Mouse (Mus musculus) midbrain, postnatal 0 days (tissue): ENCODE results near the gene Grk3. TPM values are rescaled to one million over a fixed set of nuclear protein-coding genes. Genes with fewer than 3 reads are reported as not detected.
A peak's percentile ranks its signal among the peaks of the same experiment; 100 is the strongest.

Experiments used
- ATAC-seq: fragments of 200-750 bp; cut with Nextera tagmentation; 2 replicates; pipeline ENCODE4 v1.8.0; 2017; ENCODE audit warnings: moderate number of reproducible peaks, mild to moderate bottlenecking, moderate TSS enrichment, moderate library complexity; ENCODE audit not compliant: low FRiP score
- DNase-seq: peaks from one replicate; pipeline ENCODE4 v3.0.0-alpha.2; 2015; ENCODE audit warnings: low spot score
- H3K27ac ChIP-seq: fragments of 300-500 bp; sonication (generic); 2 replicates; pipeline ENCODE4 v1.5.1; 2014; ENCODE audit warnings: low read depth, mild to moderate bottlenecking, low read length, mixed read lengths
- H3K27me3 ChIP-seq: fragments of 300-500 bp; sonication (generic); 2 replicates; pipeline ENCODE4 v1.6.1; 2014; ENCODE audit warnings: low read length, control low read depth, mixed read lengths; ENCODE audit not compliant: insufficient read depth
- H3K36me3 ChIP-seq: fragments of 300-500 bp; sonication (generic); 2 replicates; pipeline ENCODE4 v1.6.1; 2014; ENCODE audit warnings: low read length, control low read depth, mixed read lengths; ENCODE audit not compliant: insufficient read depth
- H3K4me1 ChIP-seq: fragments of 300-500 bp; sonication (generic); 2 replicates; pipeline ENCODE4 v1.6.1; 2014; ENCODE audit warnings: mild to moderate bottlenecking, control low read depth, antibody characterized with exemption, low read length, mixed read lengths; ENCODE audit not compliant: insufficient read depth
- H3K4me2 ChIP-seq: fragments of 300-500 bp; sonication (generic); 2 replicates; pipeline ENCODE4 v1.6.1; 2014; ENCODE audit warnings: low read depth, mild to moderate bottlenecking, low read length, mixed read lengths; ENCODE audit not compliant: poor library complexity, severe bottlenecking
- H3K4me3 ChIP-seq: fragments of 300-500 bp; sonication (generic); 2 replicates; pipeline ENCODE4 v1.5.1; 2014; ENCODE audit warnings: low read depth, mild to moderate bottlenecking, low read length, moderate library complexity
- H3K9ac ChIP-seq: fragments of 300-500 bp; sonication (generic); replicated peaks from 2 replicates; pipeline ENCODE4 v1.6.1; 2014; ENCODE audit warnings: mild to moderate bottlenecking, low read length, moderate library complexity, mixed read lengths; ENCODE audit not compliant: poor library complexity, severe bottlenecking
- H3K9me3 ChIP-seq: fragments of 300-500 bp; sonication (generic); 2 replicates; pipeline ENCODE4 v1.6.1; 2016; ENCODE audit warnings: low read length, control low read depth
- CTCF ChIP-seq: IDR thresholded peaks from 2 replicates; pipeline ENCODE4 v1.5.1; 2016; ENCODE audit warnings: antibody characterized with exemption, mild to moderate bottlenecking
- WGBS: fragments of 180-500 bp; shearing (Covaris S2); extraction: QIAGEN DNeasy Blood & Tissue Kit; methylation state at CpG from one replicate; pipeline ENCODE4 v1.1.7; 2014; 5-methylcytosine and 5-hydroxymethylcytosine counted together
- polyA plus RNA-seq: library from polyadenylated mRNA; unstranded; fragments of >200 nt; fragmentation: Nextera tagmentation; extraction: Ambion mirVana; gene quantifications from 2 replicates; pipeline ENCODE4 v1.2.1, GENCODE M21; 2015
- total RNA-seq: library from RNA; depleted of rRNA; stranded (reverse); fragments of >200 nt; gene quantifications from 2 replicates; pipeline ENCODE4 v1.2.3, GENCODE M21; 2014

Grk3 gene
- total and polyA plus RNA-seq, 2 experiments from 2014 or later: 21.1 to 48.4 TPM

DNA sequence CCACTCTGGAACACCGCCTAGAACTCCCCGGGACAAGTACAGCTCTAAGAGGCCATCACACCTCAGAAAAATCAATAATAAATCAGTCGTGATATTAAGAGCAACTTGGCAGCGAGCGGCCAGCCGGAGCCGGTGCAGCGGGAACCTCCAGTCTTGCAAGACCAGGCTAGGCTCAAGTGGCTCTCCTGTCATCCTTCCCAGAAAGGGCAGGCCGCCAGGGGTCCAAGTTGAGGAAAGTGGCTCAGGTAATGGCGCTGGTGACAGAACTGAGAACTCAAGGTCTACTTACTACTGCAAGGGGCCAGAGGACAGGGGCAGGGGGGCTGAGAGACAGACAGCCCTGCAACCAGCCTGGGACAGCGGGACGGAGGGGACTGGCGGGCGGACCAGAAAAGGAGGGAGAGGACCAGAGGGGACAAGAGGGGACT lies 769 bp downstream of the Grk3 start:
- Histone ChIP-seq H3K27me3 (no peaks in the 10 kb centered on the region), H3K27ac (peak overlapping the region; percentile 65), H3K4me2 (peak overlapping the region; percentile 76), H3K36me3 (no peaks in the 10 kb centered on the region), H3K4me3 (peak overlapping the region; percentile 63), H3K4me1 (peaks cover 16% of the 10 kb centered on the region; the same call in 1 of the 2 replicates), H3K9ac (peak overlapping the region; percentile 76), H3K9me3 (no peaks in the 10 kb centered on the region)
- DNase-seq (no peak), ATAC-seq (peak; percentile 28; the same call in 1 of the 2 replicates)
- TF ChIP-seq CTCF: no peak
- 2% methylated on average over 14 of the region's 14 CpGs for WGBS

DNA sequence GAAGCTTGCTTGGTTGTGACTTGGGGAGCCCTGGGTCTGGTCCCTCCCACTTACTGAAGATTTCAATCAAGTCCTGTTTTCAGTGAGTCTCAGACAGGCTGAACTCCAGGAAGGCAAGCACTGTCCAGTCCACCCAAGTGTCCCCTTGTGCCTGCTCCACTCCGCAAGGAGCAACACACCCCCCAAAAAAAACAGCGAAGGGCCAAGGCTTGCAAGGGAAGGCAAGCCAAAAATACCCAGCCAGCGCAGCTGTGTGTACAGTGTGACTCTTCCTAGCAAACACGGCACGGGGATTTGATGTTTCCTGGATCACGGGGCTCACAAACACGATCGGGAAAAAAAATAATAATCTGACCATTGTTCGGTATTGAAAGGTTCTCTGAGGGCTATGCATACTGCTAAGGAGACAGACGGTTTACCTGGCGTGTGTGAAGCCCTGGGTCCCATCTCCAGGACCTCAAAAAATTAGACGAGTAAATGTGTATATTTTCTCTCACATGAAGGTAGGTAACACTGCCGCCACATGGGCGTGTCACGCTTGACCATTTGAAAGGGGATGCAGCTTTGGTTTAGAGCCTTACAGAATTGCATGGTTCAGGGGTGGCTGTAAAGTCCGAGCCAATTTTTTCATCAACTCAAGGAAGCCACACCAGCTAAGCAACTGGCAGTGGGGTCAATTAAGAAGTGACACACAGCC lies 1.3 kb downstream of the Grk3 start:
- Histone ChIP-seq H3K27me3 (no peaks in the 10 kb centered on the region), H3K4me3 (peak overlapping the region; percentile 63), H3K9ac (peak overlapping the region; percentile 76), H3K4me1 (peaks cover 16% of the 10 kb centered on the region; the same call in 1 of the 2 replicates), H3K9me3 (no peaks in the 10 kb centered on the region), H3K27ac (peak overlapping the region; percentile 65; the same call in 1 of the 2 replicates), H3K4me2 (peak overlapping the region; percentile 76), H3K36me3 (no peaks in the 10 kb centered on the region)
- TF ChIP-seq CTCF: peak; percentile 37; the same call in 1 of the 2 replicates
- 40% methylated on average over 16 of the region's 16 CpGs for WGBS
- DNase-seq (no peak), ATAC-seq (0 out of 2 replicates have a peak, but pooled peaks have one; percentile 4)

GRCm38 (mm10) chr5:113011926-113012325 lies 3.7 kb downstream of the Grk3 start:
- Histone ChIP-seq H3K4me2 (no peak overlapping the region), H3K9me3 (no peaks in the 10 kb centered on the region), H3K36me3 (no peaks in the 10 kb centered on the region), H3K9ac (no peak overlapping the region), H3K4me1 (peaks cover 16% of the 10 kb centered on the region; the same call in 1 of the 2 replicates), H3K4me3 (no peak overlapping the region), H3K27ac (no peak overlapping the region; the same call in 1 of the 2 replicates), H3K27me3 (no peaks in the 10 kb centered on the region)
- DNase-seq: no peak
- ATAC-seq: no peak
- TF ChIP-seq CTCF: no peak
- WGBS: 87% methylated on average over 10 of the region's 10 CpGs

- Histone ChIP-seq H3K27me3 (no peaks in the 10 kb centered on the region), H3K4me2 (no peak overlapping the region), H3K4me1 (peaks cover 16% of the 10 kb centered on the region; the same call in 1 of the 2 replicates), H3K27ac (no peak overlapping the region), H3K9ac (no peak overlapping the region), H3K9me3 (no peaks in the 10 kb centered on the region), H3K4me3 (no peak overlapping the region), H3K36me3 (no peaks in the 10 kb centered on the region)
- WGBS: 87% methylated on average over 8 of the region's 8 CpGs
- no peak for DNase-seq
- no peak for ATAC-seq
- no peak for TF ChIP-seq CTCF
Observed at GRCm38 (mm10) chr5:113009183-113009820, 6.3 kb downstream of the Grk3 start.

DNA sequence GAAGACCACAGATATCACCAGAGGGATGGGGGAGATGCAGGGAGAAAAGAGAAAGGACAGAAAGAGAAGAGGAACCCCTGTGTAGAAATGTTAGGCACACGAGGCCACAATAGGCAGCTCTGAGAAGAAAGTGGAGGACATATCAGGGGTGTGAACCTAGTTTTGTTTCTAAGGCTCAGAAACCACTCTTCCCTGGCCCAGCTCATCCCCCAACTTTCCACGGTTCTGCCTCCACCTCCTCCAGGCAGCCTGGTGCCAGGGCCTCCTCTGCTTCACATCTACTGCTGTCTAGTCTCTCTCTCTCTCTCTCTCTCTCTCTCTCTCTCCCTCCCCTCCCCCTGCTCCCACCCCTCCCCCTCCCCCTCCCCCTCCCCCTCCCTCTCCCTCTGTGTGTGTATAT lies 7.1 kb downstream of the Grk3 start:
- no peak overlapping the region for H3K27ac ChIP-seq
- H3K4me1 ChIP-seq: peaks cover 9% of the 10 kb centered on the region; the same call in 1 of the 2 replicates
- no peak for TF ChIP-seq CTCF
- no peaks in the 10 kb centered on the region for H3K27me3 ChIP-seq
- no peak overlapping the region for H3K9ac ChIP-seq
- no peak for DNase-seq
- H3K9me3 ChIP-seq: no peaks in the 10 kb centered on the region
- H3K4me2 ChIP-seq: no peak overlapping the region
- WGBS: 94% methylated on average over 2 of the region's 2 CpGs
- no peak for ATAC-seq
- H3K4me3 ChIP-seq: no peak overlapping the region
- H3K36me3 ChIP-seq: no peaks in the 10 kb centered on the region

GRCm38 (mm10) chr5:113006997-113007396 lies 8.6 kb downstream of the Grk3 start:
- no peak for TF ChIP-seq CTCF
- no peak overlapping the region for H3K27ac ChIP-seq
- no peaks in the 10 kb centered on the region for H3K9me3 ChIP-seq
- WGBS: 90% methylated on average over 7 of the region's 7 CpGs
- peaks cover 10% of the 10 kb centered on the region; the same call in 1 of the 2 replicates for H3K4me1 ChIP-seq
- no peak for ATAC-seq
- H3K9ac ChIP-seq: no peak overlapping the region
- no peak for DNase-seq
- H3K27me3 ChIP-seq: no peaks in the 10 kb centered on the region
- H3K4me3 ChIP-seq: no peak overlapping the region
- H3K4me2 ChIP-seq: no peak overlapping the region
- no peaks in the 10 kb centered on the region for H3K36me3 ChIP-seq
